Mouse (Mus musculus): Measurements from ENCODE around the gene Olfm3.

Gene Olfm3

DNA sequence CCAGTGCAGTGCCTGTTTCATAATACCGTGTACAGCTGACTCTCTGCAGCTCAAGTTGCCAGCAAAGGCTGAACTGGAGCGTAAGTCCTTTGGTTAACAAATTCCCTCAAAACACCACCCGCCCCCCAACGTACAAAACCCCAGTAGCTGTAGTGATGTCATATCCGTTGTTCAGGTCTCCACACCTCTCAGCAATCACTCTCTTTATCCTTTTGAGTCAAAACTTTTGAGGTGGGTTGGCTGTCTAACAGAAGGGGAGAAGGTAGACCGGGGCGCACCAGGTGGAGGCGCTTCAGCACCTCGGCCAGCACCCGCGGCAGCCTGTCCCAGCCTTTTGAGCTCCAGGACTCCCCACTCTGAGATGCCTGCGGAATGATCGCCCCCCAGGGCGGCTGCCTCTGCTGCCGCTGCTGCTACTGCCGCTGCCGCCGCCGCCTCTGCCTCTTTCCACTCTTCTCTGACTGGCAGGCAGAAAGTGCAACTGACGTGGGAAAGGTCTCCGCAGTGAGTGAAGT, at the start of gene Olfm3:
Olfm3 (plus strand) TSS at position 155 of the 515 bp plus-strand sequence.
- peak; percentile 67 for DNase-seq

DNA sequence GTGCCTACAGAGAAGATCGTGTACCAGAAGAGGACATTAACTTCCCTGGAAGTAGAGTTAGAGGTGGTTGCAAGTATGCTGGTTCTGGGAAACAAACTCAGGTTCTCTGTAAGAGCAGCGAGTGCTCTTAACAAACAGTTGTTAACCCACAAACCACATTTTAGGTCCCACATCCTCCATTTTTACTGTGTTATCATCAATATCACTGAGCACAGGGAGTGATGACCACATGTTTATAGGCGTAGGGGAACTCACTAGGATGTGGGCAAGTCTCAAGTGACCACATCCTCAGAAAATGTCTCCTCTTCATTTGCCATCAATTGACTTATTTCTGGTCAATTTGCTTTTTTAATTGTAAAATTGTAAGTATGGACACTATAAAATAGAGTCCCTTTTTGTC, 14.1 kb upstream of the Olfm3 start:
- no peak for DNase-seq

DNA sequence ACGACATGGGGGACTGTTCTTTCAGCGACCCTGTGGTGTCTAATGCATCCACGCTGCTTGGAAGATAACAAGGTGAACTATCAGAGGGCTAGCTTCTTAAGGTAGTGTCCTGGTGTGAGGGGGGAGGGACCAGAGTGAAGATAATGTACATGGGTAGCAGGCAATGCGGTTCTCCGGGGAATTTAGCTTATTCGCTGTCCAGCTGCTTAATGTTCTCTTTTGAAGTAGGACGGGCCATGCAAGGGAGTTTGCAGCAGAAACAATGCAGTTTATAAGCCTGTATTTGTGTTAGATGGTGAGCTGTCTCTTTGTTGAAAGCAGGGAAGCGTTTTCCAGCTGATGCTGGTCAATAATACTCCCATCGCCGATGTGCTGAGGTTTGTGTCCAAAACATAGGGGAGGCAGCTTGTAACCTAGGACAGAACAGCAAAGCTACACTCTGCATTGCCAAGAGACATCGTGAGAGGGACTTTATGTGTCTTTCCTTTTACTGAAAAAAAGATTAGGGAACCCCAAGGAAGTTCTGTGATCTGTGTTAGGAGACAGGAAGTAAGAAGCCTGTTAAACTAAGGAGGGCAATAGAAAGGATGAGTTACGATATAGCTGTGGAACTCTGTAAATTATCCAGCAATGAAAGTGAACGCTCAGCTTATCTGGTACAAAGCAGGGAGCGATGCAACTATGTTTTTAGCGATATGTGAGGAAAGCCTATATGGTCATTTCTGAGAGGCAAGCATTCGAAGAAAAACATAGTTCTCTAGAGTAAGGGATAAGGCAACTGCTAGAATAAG, 950 bp downstream of the Olfm3 start:
- DNase-seq = peak; percentile 6

DNA sequence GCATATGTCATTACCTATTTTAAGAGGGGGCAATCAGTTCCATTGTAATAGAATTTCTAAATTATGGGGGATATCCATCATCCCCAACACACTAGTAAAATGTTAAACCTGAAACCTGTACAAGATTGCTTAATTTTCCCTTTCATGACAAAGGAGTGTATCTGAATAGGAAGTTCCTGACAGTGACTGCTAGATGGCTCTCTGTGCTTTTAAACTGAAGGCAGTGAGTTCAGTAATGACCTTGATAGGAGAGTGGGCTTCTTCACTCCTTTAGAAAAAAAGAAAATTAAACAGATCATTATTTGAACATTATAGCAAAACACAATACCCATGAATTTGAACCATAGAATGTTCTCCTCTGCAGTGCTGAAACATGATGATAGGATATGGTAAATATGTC, 3.7 kb downstream of the Olfm3 start:
- DNase-seq = no peak

- no peak for DNase-seq
These were observed 5.0 kb downstream of the Olfm3 start for GRCm38 (mm10) chr3:114908846-114909245.

DNA sequence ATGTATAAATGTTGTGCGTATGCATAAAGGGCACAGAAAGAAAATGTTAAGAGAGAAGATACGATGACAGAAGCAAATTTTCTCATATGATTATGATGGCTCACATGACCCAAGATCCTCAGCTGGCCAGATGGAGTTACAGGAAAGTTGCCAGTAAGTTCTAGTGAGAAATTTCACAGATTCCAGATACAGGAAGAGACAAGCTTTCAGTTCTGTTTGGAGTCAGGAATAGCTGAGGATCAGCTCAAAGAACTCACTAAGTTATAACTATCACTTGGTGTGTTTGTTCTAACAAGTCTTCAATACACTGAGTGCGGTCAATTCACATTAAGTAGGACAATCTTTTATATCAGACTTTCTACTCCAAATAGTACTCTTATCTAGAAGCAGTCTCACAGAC, 16.2 kb downstream of the Olfm3 start:
- DNase-seq = no peak

- no peak for DNase-seq
These were observed 25.7 kb downstream of the Olfm3 start for GRCm38 (mm10) chr3:114929605-114930004.

- DNase-seq = no peak
These were observed 26.5 kb downstream of the Olfm3 start for GRCm38 (mm10) chr3:114930336-114930735.

GRCm38 (mm10) chr3:114930796-114931195, 26.9 kb downstream of the Olfm3 start:
- no peak for DNase-seq

DNA sequence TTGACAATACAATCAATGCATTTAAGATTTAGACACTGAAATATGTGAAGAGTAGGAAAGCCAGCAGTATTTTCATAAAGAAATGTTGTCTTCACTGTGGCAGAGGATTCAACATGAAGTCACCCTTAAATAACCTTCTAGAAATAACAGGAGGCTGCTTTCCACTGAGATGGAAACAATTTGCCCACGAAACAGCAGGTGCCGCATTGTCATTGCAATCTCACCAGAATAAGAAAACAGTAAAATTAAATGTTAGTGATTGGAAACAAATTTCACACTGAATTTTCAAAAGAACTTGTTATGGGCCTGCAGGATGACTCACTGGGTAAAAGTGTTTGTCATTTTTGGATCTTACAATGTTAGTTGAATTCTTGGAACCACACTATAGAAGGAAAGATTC, 29.0 kb downstream of the Olfm3 start:
- no peak for DNase-seq

DNA sequence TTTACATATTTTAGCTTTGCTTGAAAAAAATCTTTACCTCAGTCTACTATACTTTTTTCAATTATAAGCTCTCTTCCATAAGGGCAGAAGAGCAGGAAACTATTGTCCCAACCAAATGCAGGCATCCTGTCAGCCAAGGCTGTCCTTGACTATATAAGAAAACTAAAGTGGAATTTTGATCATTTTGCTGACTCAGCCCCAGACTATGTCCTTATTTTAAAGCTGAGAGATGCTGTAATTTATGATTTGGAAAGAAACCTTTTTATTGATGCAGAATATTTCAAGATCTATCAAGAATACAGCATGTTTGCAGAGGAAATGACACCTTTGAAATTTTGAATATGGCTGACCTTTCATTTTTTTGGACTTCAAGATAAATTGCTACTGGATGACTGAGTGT, 51.0 kb downstream of the Olfm3 start:
- no peak for DNase-seq

DNA sequence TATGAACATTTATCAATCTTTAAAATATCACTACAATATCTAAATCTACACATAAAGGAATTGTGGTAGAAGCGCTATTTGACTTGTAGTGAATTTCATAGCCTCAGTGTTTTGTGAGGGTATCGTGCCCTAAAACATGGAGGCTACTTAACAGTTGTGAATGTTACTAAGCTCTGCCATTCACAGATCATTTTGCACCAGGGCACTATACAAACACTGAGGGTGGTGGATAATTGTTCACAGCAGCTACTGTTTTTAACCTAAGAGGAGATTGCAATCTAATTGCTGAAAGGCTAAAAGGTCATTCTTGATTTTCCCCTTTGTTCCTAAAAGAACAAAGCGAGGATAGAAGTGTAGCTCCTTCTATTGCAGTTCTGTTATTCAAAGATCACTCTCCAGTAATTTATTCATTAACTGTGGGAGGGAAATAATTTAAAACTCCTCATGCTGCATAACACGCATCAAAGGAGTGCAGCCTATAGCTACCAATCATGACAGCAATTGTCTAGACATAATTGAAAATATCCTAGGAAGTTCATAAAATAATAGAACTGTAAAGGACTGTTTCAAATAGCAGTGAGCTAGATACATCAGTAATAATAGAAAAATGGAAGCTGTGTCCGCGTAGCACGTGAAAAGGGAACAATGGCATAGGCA, 55.6 kb downstream of the Olfm3 start:
- no peak for DNase-seq

GRCm38 (mm10) chr3:114962316-114963083, 58.6 kb downstream of the Olfm3 start:
- DNase-seq = no peak

DNA sequence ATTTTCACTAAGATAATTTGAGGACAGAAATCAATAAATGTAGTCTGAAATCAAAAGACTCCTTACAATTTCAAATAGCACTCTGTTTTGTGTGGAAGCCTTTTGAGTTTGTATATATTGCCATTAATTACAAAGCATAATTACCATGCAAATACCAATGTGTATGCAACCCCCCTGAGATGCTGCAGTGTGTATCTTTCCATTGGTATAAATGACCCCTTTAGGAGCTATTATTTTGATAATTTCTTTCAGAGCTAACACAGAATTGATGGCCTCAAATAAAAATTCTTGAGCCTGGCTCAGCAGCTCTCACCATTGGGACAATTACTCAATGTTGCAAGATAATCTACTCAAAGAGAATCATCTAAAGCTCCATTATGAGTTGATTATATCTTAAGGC, 67.3 kb downstream of the Olfm3 start:
- no peak for DNase-seq

DNA sequence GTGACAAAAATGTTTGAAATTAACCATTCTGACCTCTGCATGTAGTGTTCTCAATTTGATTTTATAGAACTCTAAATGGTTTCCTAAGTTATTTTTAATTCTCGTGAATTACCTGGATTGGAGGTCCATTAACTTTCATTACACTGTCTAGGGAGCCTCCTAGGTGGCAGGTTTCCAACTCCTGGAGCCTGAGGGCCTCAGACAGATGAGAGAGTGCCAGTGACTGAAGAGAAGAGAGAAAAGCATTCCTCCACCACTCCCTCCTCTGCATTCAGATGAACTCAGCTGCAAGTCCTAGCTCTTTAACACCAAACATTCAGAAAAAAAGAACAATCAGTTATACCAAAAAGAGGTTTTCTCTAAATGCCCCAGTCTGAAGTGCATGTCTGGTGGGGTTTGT, 68.6 kb downstream of the Olfm3 start:
- no peak for DNase-seq

GRCm38 (mm10) chr3:114990828-114991227, 87.0 kb downstream of the Olfm3 start:
- DNase-seq = no peak

- no peak for DNase-seq
These were observed 92.1 kb downstream of the Olfm3 start for GRCm38 (mm10) chr3:114995956-114996355.

- no peak for DNase-seq
These were observed 123.7 kb downstream of the Olfm3 start for GRCm38 (mm10) chr3:115027560-115027959.

DNA sequence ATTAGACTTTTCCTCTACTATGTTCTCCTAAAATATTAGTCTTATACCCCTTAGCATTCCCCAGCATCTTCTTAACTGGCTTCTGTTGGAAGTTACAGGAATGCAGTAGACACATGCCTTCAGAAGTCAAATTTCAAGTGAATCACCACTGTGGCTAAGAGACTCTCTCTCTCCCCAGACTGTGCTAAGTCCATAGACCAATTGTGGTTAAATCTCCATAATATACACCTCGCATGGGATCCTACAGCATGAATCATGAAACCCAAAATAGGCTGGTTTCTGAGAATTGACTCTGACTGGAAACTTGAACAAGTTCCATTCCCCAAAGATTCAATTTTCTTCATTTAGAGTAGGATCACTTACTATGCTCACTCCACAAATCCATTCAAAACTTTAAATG, 124.2 kb downstream of the Olfm3 start:
- DNase-seq = no peak

- DNase-seq = no peak
These were observed 124.7 kb downstream of the Olfm3 start for GRCm38 (mm10) chr3:115028611-115029010.

DNA sequence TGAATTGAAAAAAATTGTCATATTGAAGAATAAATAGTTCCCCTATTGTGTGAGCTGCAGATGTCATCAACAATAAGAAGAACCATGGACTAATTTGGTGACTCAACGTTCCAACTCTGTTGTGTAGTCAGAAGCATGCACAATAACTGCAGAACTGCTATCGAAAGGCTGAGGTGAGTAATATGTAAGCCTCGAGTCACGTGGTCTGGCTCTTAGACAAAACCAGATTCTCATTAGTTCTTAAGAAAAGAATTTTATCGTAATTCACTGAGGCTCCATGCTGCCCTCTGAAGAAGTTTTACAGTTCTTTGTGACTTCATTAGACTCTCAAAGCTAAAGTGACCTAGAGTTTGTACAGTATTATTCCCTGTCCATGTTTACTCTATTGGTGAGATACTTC, 145.2 kb downstream of the Olfm3 start:
- no peak for DNase-seq

- no peak for DNase-seq
These were observed 161.0 kb downstream of the Olfm3 start for GRCm38 (mm10) chr3:115064901-115065300.

DNA sequence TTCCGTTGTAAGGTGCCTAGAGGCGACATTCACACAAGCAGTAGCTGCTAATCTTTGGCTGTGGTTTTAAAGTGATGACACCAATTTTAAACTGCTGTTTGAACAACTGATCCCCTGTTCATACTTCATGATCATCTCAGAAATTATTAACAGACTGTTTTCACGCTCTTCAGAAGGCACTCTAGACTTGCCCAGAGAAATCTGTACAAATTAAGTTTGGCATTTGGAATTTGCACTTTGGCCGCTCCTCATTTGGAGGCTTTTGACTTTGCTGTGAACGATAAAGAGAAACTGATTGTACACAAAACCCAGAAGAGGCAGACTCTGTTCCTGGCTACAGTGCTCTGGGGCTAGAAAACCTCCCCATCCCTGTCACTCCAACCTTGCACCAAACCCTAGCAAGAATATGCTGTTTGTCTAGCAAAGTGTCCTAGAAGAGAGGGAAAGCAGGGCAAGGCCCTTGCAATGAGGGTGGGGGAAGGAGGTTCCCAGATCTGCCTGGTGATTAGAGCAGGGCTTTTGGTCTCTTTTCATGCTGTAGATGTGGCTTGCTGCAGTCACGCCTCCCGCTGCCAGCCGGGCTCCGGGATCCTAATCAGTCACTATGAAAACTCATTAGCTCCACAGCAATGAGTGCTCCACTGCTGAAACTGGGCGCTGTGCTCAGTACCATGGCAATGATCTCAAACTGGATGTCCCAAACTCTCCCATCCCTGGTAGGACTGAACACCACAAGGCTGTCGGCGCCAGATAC, 176.7 kb downstream of the Olfm3 start:
- peak; percentile 19 for DNase-seq
